Mouse (Mus musculus): ENCODE data around the gene Plekhg5. TPM values are rescaled to one million over a fixed set of nuclear protein-coding genes. Genes with fewer than 3 reads are reported as not detected.
A peak's percentile ranks its signal among the peaks of the same experiment; 100 is the strongest.

Gene Plekhg5
- polyA plus RNA-seq, 1 experiment from 2014 or later = 8.9 TPM

DNA sequence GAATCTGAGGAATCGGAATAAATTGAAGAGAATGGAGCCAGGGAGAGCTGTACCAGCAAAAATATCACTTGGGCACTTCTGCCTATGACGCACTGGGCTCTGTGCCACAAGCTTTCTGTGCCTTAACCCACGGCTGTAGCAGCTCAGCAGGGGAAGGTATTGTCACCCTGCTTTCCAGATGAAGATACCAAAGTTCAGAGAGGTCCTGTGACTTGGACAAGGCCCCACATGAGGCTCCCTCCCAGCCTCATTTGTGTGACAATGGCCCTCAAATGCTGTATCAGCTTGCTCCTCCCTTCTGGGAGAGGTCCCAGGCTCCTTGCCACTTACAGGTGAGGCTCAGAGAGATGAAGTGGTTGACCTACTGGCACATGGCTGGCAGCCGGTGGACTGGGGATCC, 15.8 kb downstream of the Plekhg5 start:
- 48% methylated on average over 4 of the region's 4 CpGs for WGBS

DNA sequence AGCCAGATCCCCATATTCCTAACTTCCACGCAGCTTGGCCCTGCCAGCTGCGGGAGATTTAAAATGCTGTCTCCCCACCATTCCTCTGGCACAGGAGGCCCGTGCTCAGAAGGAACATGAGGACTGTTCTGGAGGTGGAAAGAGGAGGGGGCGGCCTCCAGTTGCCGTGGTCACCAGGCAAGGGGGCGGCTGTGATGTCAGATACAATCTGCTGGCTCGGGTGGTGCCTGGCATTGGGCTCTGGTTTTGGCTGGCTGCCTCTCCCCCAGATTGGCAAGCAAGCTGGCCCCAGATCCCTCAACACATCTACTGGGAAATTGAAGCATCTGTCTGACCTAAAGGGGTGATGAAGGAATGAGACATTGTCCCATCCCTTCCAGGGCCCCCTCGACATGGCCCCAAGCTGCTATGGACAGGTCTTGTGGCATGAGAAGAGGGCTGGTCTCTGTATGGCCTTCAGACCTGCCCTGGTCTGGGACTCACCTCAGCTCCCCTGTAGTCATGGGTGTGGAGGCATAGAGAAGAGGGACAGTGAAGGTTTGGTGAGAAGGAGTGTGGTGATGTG, 16.3 kb downstream of the Plekhg5 start:
- WGBS = 52% methylated on average over 8 of the region's 8 CpGs
- no peak for ATAC-seq (replicated peaks; ENCODE audit: low FRiP score)
- peak overlapping the region; percentile 36; the same call in 1 of the 2 replicates for H3K9ac ChIP-seq (ENCODE audit: low read depth, low read length)

More for the DNA sequence above, 15.8 kb downstream of the Plekhg5 start:
- Histone ChIP-seq H3K9ac (ENCODE audit: low read depth, low read length) (peak overlapping the region; percentile 36; the same call in 1 of the 2 replicates), H3K36me3 (ENCODE audit: control insufficient read depth, insufficient read depth, low read length) (no peaks in the 10 kb centered on the region), H3K9me3 (ENCODE audit: control insufficient read depth, low read length) (no peaks in the 10 kb centered on the region), H3K4me3 (ENCODE audit: low read depth, low read length) (peak overlapping the region; percentile 78; the same call in 1 of the 2 replicates), H3K4me1 (replicated peaks; ENCODE audit: control insufficient read depth, insufficient read depth, low read length) (peaks cover 33% of the 10 kb centered on the region), H3K27me3 (replicated peaks; ENCODE audit: control insufficient read depth, insufficient read depth, low read length) (no peaks in the 10 kb centered on the region), H3K4me2 (peak overlapping the region; percentile 92), H3K27ac (ENCODE audit: low read depth, low read length) (no peak overlapping the region)
- DNase-seq (ENCODE audit: low spot score) (no peak), ATAC-seq (replicated peaks; ENCODE audit: low FRiP score) (no peak)

GRCm38 (mm10) chr4:152090191-152090590, 17.9 kb downstream of the Plekhg5 start:
- DNase-seq (ENCODE audit: low spot score) = no peak
- 74% methylated on average over 9 of the region's 9 CpGs for WGBS
- Histone ChIP-seq H3K4me1 (replicated peaks; ENCODE audit: control insufficient read depth, insufficient read depth, low read length) (peaks cover 39% of the 10 kb centered on the region), H3K4me2 (no peak overlapping the region), H3K36me3 (ENCODE audit: control insufficient read depth, insufficient read depth, low read length) (no peaks in the 10 kb centered on the region), H3K27ac (ENCODE audit: low read depth, low read length) (no peak overlapping the region), H3K27me3 (replicated peaks; ENCODE audit: control insufficient read depth, insufficient read depth, low read length) (no peaks in the 10 kb centered on the region), H3K4me3 (ENCODE audit: low read depth, low read length) (no peak overlapping the region), H3K9me3 (ENCODE audit: control insufficient read depth, low read length) (no peaks in the 10 kb centered on the region), H3K9ac (ENCODE audit: low read depth, low read length) (no peak overlapping the region)
- ATAC-seq (replicated peaks; ENCODE audit: low FRiP score) = no peak

More for the DNA sequence above, 16.3 kb downstream of the Plekhg5 start:
- H3K36me3 ChIP-seq (ENCODE audit: control insufficient read depth, insufficient read depth, low read length) = no peaks in the 10 kb centered on the region
- no peaks in the 10 kb centered on the region for H3K27me3 ChIP-seq (replicated peaks; ENCODE audit: control insufficient read depth, insufficient read depth, low read length)
- DNase-seq (ENCODE audit: low spot score) = no peak
- H3K27ac ChIP-seq (ENCODE audit: low read depth, low read length) = no peak overlapping the region
- no peak overlapping the region for H3K4me3 ChIP-seq (ENCODE audit: low read depth, low read length)
- no peaks in the 10 kb centered on the region for H3K9me3 ChIP-seq (ENCODE audit: control insufficient read depth, low read length)
- H3K4me2 ChIP-seq = peak overlapping the region; percentile 92
- peaks cover 38% of the 10 kb centered on the region for H3K4me1 ChIP-seq (replicated peaks; ENCODE audit: control insufficient read depth, insufficient read depth, low read length)

DNA sequence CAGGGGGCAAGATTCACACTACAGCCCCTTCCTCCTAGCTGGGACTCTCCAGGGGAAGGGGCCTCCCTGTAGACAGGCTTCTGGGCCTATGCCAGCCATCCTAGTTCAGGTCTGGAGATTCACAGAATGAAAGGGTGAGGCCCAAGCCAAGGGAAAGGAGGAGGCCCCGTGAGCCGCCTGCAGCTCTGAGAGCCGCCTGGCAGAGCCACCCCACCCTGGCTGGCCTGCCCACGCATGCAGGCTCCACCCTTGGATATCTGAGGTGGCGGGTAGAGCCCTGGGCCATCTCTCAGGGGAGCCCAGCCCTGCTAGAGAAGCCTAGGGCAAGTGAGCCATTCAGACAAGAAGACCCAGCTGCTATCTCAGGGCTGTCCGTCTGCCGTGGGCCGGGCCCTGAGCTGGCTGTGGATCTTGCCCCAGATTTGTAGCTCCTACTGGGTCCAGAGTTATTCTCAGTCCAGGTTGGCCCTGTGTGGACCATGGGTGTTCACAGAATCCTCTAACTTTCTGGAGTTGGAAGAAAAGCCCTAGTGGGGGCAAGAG, 20.5 kb downstream of the Plekhg5 start:
- ATAC-seq (replicated peaks; ENCODE audit: low FRiP score) (peak; percentile 90), DNase-seq (ENCODE audit: low spot score) (no peak)
- WGBS = 38% methylated on average over 8 of the region's 8 CpGs
- Histone ChIP-seq H3K4me1 (replicated peaks; ENCODE audit: control insufficient read depth, insufficient read depth, low read length) (peaks cover 40% of the 10 kb centered on the region), H3K4me2 (peak overlapping the region; percentile 51), H3K9ac (ENCODE audit: low read depth, low read length) (peak overlapping the region; percentile 56), H3K4me3 (ENCODE audit: low read depth, low read length) (no peak overlapping the region), H3K27ac (ENCODE audit: low read depth, low read length) (peak overlapping the region; percentile 66), H3K36me3 (ENCODE audit: control insufficient read depth, insufficient read depth, low read length) (no peaks in the 10 kb centered on the region), H3K9me3 (ENCODE audit: control insufficient read depth, low read length) (no peaks in the 10 kb centered on the region), H3K27me3 (replicated peaks; ENCODE audit: control insufficient read depth, insufficient read depth, low read length) (no peaks in the 10 kb centered on the region)

- 87% methylated on average over 12 of the region's 12 CpGs for WGBS
- no peak overlapping the region for H3K4me2 ChIP-seq
- H3K27ac ChIP-seq (ENCODE audit: low read depth, low read length) = no peak overlapping the region
- H3K36me3 ChIP-seq (ENCODE audit: control insufficient read depth, insufficient read depth, low read length) = no peaks in the 10 kb centered on the region
- no peak overlapping the region for H3K4me3 ChIP-seq (ENCODE audit: low read depth, low read length)
- no peak for DNase-seq (ENCODE audit: low spot score)
- no peak for ATAC-seq (replicated peaks; ENCODE audit: low FRiP score)
- no peaks in the 10 kb centered on the region for H3K9me3 ChIP-seq (ENCODE audit: control insufficient read depth, low read length)
- H3K4me1 ChIP-seq (replicated peaks; ENCODE audit: control insufficient read depth, insufficient read depth, low read length) = peaks cover 35% of the 10 kb centered on the region
- H3K9ac ChIP-seq (ENCODE audit: low read depth, low read length) = no peak overlapping the region
- no peaks in the 10 kb centered on the region for H3K27me3 ChIP-seq (replicated peaks; ENCODE audit: control insufficient read depth, insufficient read depth, low read length)
These were observed 21.9 kb downstream of the Plekhg5 start for GRCm38 (mm10) chr4:152094233-152094632.

- H3K36me3 ChIP-seq (ENCODE audit: control insufficient read depth, insufficient read depth, low read length) = no peaks in the 10 kb centered on the region
- H3K9ac ChIP-seq (ENCODE audit: low read depth, low read length) = peak overlapping the region; percentile 11; the same call in 1 of the 2 replicates
- DNase-seq (ENCODE audit: low spot score) = peak; percentile 79
- peaks cover 36% of the 10 kb centered on the region for H3K4me1 ChIP-seq (replicated peaks; ENCODE audit: control insufficient read depth, insufficient read depth, low read length)
- WGBS = 24% methylated on average over 27 of the region's 27 CpGs
- H3K4me3 ChIP-seq (ENCODE audit: low read depth, low read length) = peak overlapping the region; percentile 22
- H3K9me3 ChIP-seq (ENCODE audit: control insufficient read depth, low read length) = no peaks in the 10 kb centered on the region
- H3K4me2 ChIP-seq = peak overlapping the region; percentile 42
- H3K27me3 ChIP-seq (replicated peaks; ENCODE audit: control insufficient read depth, insufficient read depth, low read length) = no peaks in the 10 kb centered on the region
- no peak overlapping the region for H3K27ac ChIP-seq (ENCODE audit: low read depth, low read length)
- ATAC-seq (replicated peaks; ENCODE audit: low FRiP score) = peak; percentile 78
These were observed 23.9 kb downstream of the Plekhg5 start for GRCm38 (mm10) chr4:152095937-152096910.

DNA sequence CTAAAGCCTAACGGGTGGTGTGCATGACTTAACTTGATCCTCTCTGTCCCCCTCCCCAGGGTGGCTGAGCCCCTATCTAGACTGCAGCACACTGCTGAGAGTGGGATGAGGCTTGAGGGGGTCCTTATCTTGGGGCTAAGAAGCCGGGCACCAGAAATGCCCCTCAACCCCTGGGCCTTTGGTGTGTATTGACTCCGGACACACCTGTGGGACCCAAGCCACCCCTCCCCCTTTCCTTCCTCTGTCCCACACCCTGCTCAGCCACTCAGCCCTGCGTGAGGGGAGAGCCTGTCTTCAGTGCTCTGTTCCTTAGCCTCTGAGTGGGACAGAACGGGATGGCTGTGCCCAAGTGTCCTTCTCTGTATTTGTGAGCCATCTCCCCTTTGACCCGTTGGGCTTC, 24.6 kb downstream of the Plekhg5 start:
- Histone ChIP-seq H3K4me2 (peak overlapping the region; percentile 42), H3K9me3 (ENCODE audit: control insufficient read depth, low read length) (no peaks in the 10 kb centered on the region), H3K4me3 (ENCODE audit: low read depth, low read length) (peak overlapping the region; percentile 22), H3K36me3 (ENCODE audit: control insufficient read depth, insufficient read depth, low read length) (0 out of 2 replicates have a peak, but pooled peaks cover under 1% of the 10 kb centered on the region), H3K27ac (ENCODE audit: low read depth, low read length) (no peak overlapping the region), H3K27me3 (replicated peaks; ENCODE audit: control insufficient read depth, insufficient read depth, low read length) (no peaks in the 10 kb centered on the region), H3K4me1 (replicated peaks; ENCODE audit: control insufficient read depth, insufficient read depth, low read length) (peaks cover 40% of the 10 kb centered on the region), H3K9ac (ENCODE audit: low read depth, low read length) (peak overlapping the region; percentile 4; the same call in 1 of the 2 replicates)
- DNase-seq (ENCODE audit: low spot score) (no peak), ATAC-seq (replicated peaks; ENCODE audit: low FRiP score) (no peak)
- 41% methylated on average over 6 of the region's 6 CpGs for WGBS

GRCm38 (mm10) chr4:152097911-152098799, 25.9 kb downstream of the Plekhg5 start:
- DNase-seq (ENCODE audit: low spot score) (no peak), ATAC-seq (replicated peaks; ENCODE audit: low FRiP score) (no peak)
- WGBS = 48% methylated on average over 11 of the region's 11 CpGs
- H3K36me3 ChIP-seq (ENCODE audit: control insufficient read depth, insufficient read depth, low read length) = 0 out of 2 replicates have a peak, but pooled peaks cover 5% of the 10 kb centered on the region
- no peaks in the 10 kb centered on the region for H3K27me3 ChIP-seq (replicated peaks; ENCODE audit: control insufficient read depth, insufficient read depth, low read length)
- H3K4me1 ChIP-seq (replicated peaks; ENCODE audit: control insufficient read depth, insufficient read depth, low read length) = peaks cover 28% of the 10 kb centered on the region
- H3K4me2 ChIP-seq = no peak overlapping the region
- H3K27ac ChIP-seq (ENCODE audit: low read depth, low read length) = no peak overlapping the region
- H3K4me3 ChIP-seq (ENCODE audit: low read depth, low read length) = no peak overlapping the region
- H3K9ac ChIP-seq (ENCODE audit: low read depth, low read length) = no peak overlapping the region
- no peaks in the 10 kb centered on the region for H3K9me3 ChIP-seq (ENCODE audit: control insufficient read depth, low read length)

Data from liver, embryonic 11.5 days (tissue).